Mouse (Mus musculus): ENCODE results near the gene Sp7. TPM values are rescaled to one million over a fixed set of nuclear protein-coding genes. Genes with fewer than 3 reads are reported as not detected.

The Sp7 gene
- polyA plus RNA-seq, 1 experiment, result 4.1 TPM

DNA sequence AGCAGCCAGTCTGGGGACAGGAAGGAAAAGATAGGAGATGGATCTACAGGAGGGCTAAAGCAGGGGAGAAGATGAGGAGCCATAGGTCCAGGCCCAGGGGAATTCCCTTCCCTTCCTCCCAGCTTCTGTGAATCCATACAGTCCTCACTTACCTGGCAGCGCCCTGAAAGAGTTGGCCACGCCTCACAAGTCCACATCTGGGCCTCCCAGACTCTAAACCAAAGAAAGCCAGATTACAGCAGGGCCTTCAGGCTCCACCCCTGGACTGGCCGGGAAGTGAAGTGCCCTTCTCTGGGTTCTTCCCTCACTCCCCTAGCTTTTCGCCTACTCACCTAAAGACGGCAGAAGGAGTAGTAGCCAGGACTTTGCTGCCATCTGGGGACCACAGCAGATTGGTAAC, 27.4 kb downstream of the Sp7 start:
- TF ChIP-seq POLR2A (IDR thresholded peaks at IDR 0.05; ENCODE audit: borderline replicate concordance, extremely low read depth, insufficient read depth, insufficient read length, poor library complexity, severe bottlenecking) (no peak), CTCF (IDR thresholded peaks at IDR 0.05; ENCODE audit: borderline replicate concordance, extremely low read depth, insufficient read depth, insufficient read length) (no peak)
- no peak for DNase-seq (ENCODE audit: low read depth)

DNA sequence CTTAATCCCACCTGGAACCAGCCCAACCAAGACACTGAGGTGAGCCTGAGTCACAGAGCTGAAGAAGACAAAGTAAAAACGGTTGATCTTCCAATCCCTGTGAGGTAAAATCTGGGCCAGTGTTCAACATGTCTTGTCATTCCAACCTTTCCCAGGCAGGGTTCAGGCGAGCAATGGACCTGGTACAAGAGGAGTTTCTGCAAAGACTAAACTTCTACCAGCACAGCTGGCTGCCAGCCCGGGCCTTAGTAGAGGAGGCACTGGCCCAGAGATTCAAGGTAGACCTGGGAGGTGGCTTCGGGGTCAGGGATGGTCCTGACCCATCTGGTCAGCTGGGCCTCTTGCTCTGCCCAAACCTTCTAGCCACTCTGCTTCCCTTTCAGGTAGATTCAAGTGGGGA, 30.0 kb downstream of the Sp7 start:
- DNase-seq (ENCODE audit: low read depth), result no peak

DNA sequence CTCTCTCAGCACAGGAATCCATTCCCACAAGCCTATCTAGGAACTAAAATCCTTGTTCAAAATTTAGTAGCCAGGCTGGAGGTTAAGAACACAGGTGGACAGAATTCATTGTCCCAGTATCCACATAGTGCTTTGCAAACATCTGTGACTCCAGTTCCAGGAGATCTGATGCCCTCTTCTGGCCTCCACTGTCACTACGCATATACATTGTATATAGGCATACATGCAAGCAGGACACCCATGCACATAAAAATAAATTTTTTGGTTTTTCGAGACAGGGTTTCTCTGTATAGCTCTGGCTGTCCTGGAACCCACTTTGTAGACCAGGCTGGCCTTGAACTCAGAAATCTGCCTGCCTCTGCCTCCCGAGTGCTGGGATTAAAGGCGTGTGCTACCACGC, 31.1 kb downstream of the Sp7 start:
- peak; percentile 38 for DNase-seq (ENCODE audit: low read depth)
- peak; percentile 48; the same call in 1 of the 2 replicates for TF ChIP-seq CTCF (IDR thresholded peaks at IDR 0.05; ENCODE audit: borderline replicate concordance, extremely low read depth, insufficient read depth, insufficient read length)

More for the DNA sequence above, 30.0 kb downstream of the Sp7 start:
- TF ChIP-seq POLR2A (IDR thresholded peaks at IDR 0.05; ENCODE audit: borderline replicate concordance, extremely low read depth, insufficient read depth, insufficient read length, poor library complexity, severe bottlenecking) (no peak), CTCF (IDR thresholded peaks at IDR 0.05; ENCODE audit: borderline replicate concordance, extremely low read depth, insufficient read depth, insufficient read length) (no peak)

DNA sequence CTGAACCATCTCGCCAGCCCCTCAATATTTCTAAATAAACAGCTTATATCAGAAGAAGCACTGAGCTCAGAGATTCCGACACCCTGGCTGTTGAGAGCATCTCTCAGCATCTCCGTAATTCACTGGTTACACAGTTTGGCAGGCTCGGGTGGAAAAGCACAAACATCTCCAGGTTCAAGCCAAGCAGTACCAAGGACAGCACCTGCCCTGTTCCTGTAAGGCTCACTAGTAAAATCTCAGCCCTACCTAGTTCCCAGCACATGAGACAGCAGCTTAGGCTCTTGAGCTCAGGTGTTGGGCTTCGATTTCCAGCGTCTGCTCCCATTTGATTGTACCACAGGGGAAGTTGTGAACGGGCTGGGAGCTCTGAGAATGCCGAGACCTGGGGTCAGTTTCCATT, 31.7 kb downstream of the Sp7 start:
- no peak for DNase-seq (ENCODE audit: low read depth)
- TF ChIP-seq POLR2A (IDR thresholded peaks at IDR 0.05; ENCODE audit: borderline replicate concordance, extremely low read depth, insufficient read depth, insufficient read length, poor library complexity, severe bottlenecking) (no peak), CTCF (IDR thresholded peaks at IDR 0.05; ENCODE audit: borderline replicate concordance, extremely low read depth, insufficient read depth, insufficient read length) (no peak)

DNA sequence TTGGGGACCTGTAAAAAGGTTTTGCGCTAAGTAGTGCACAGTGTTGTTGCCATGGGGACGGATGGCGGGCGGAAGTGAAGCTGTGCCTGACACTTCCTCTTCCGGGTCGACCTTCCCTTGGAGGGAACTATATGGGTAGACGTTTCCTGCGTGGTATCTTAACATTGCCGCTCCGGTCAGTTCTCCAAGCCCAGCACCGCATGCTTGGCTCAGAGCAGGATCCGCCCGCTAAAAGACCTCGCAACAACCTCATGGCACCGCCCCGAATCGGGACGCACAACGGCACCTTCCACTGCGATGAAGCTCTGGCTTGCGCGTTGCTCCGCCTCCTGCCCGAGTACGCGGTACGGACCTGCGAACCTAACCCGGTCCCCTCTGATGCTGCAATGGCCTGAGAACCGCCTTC, 35.4 kb downstream of the Sp7 start, which contains the start of gene Myg1:
TSS of gene Myg1 (plus strand) at position 100 of the 406 bp plus-strand sequence.
- DNase-seq (ENCODE audit: low read depth), result peak; percentile 96
- TF ChIP-seq CTCF (IDR thresholded peaks at IDR 0.05; ENCODE audit: borderline replicate concordance, extremely low read depth, insufficient read depth, insufficient read length), result no peak
- no peak for TF ChIP-seq POLR2A (IDR thresholded peaks at IDR 0.05; ENCODE audit: borderline replicate concordance, extremely low read depth, insufficient read depth, insufficient read length, poor library complexity, severe bottlenecking)

DNA sequence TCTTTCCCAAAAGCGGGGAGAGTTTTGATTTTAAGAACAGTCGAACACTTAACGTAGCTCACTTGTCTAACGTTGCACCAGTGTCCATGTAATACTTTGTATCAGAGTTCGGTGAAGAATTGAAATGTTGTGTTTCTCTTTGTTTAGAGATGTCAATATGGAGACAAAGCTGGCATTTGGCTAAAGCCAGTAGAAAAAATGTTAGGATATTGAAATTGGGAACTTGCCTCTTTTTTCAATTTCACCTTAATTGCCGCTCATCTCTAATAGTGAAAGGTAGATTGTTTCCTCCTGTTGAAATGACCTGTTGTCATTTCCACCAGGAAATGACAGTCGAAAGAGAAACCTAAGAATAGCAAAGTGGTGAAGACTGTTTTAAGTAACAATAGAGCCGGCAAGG, 40.1 kb downstream of the Sp7 start:
- TF ChIP-seq POLR2A (IDR thresholded peaks at IDR 0.05; ENCODE audit: borderline replicate concordance, extremely low read depth, insufficient read depth, insufficient read length, poor library complexity, severe bottlenecking), result no peak
- no peak for TF ChIP-seq CTCF (IDR thresholded peaks at IDR 0.05; ENCODE audit: borderline replicate concordance, extremely low read depth, insufficient read depth, insufficient read length)

DNA sequence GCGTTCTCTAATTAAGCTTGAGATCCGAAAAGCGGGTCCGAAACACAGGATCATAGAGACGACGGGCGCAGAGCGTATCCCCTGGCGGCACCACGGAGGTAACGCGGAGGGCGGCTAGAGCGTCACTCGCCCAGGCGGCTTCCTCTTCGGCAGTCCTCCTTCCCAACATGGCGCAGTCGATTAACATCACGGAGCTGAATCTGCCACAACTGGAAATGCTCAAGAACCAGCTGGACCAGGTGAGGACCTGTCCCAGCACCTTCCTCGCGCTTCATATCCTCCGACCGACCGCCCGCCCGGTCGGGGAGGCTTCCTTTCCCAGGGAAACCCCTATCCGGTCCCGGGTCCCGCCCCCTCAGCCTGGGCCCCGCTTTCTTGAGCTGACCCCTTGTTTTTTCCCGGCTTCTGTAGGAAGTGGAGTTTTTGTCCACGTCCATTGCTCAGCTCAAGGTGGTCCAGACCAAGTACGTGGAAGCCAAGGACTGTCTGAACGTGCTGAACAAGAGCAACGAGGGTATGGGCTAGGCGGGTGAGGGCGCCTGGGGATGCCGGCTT, 40.9 kb downstream of the Sp7 start, which contains the start of gene Pfdn5:
TSS of gene Pfdn5 (plus strand) at position 95 of the 555 bp plus-strand sequence.
- peak; percentile 64 for TF ChIP-seq CTCF (IDR thresholded peaks at IDR 0.05; ENCODE audit: borderline replicate concordance, extremely low read depth, insufficient read depth, insufficient read length)
- no peak for TF ChIP-seq POLR2A (IDR thresholded peaks at IDR 0.05; ENCODE audit: borderline replicate concordance, extremely low read depth, insufficient read depth, insufficient read length, poor library complexity, severe bottlenecking)
- peak; percentile 96 for DNase-seq (ENCODE audit: low read depth)

More for the DNA sequence above, 40.1 kb downstream of the Sp7 start:
- no peak for DNase-seq (ENCODE audit: low read depth)

DNA sequence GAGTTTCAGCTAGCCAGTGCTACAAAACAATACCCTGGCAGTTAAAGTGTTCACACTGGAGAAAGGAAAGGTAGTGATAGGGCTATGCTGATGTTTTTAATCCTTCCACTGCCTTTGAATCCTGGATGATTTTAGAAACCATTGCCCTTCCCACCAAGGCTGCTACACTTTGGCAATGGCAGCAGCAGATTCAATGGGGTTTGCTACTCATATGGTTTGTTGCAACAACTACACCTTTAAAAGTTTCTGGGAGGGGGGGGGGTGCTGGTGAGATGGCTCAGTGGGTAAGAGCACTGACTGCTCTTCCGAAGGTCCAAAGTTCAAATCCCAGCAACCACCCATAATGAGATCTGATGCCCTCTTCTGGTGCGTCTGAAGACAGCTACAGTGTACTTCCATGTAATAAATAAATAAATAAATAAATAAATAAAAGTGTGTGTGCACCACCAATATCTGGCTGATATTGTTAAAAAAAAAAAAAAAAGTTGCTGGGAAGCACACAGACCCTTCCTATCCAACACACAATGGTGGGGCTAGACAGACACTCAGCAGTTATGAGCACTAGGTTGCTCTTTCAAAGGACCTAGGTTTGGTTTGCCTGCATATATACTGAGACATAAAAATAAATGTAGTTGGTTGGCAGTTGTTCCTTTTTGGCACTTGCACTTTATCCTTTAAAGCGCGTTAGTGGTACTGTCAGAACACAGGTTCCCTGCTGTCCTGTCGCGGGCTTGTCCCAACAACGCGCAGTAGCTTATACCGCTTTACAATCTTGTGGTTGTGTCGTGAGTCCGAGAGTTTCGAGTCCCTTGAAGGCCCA, 42.1 kb downstream of the Sp7 start:
- TF ChIP-seq POLR2A (IDR thresholded peaks at IDR 0.05; ENCODE audit: borderline replicate concordance, extremely low read depth, insufficient read depth, insufficient read length, poor library complexity, severe bottlenecking) (no peak), CTCF (IDR thresholded peaks at IDR 0.05; ENCODE audit: borderline replicate concordance, extremely low read depth, insufficient read depth, insufficient read length) (no peak)
- DNase-seq (ENCODE audit: low read depth), result peak; percentile 4

DNA sequence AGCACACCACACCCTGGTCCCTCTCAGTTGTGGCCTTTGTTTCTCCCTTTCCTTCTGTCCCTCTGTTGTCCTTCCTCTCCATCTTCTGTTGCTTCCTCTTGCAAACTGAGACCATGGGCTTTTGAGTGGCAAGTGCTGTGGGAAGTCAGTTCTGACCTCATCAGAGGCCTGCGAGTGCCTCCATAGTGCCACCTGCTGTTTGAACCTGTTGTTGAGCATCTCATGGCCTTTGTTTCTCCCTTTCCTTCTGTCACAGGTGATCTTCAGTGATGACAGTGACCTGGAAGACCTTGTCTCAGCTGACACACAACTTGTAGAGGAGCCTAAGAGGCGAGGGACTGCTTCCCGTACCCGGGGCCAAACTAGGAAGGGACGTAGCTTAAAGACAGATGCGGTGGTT, 50.7 kb downstream of the Sp7 start:
- TF ChIP-seq POLR2A (IDR thresholded peaks at IDR 0.05; ENCODE audit: borderline replicate concordance, extremely low read depth, insufficient read depth, insufficient read length, poor library complexity, severe bottlenecking), result no peak
- TF ChIP-seq CTCF (IDR thresholded peaks at IDR 0.05; ENCODE audit: borderline replicate concordance, extremely low read depth, insufficient read depth, insufficient read length), result peak; percentile 71
- peak; percentile 74 for DNase-seq (ENCODE audit: low read depth)

DNA sequence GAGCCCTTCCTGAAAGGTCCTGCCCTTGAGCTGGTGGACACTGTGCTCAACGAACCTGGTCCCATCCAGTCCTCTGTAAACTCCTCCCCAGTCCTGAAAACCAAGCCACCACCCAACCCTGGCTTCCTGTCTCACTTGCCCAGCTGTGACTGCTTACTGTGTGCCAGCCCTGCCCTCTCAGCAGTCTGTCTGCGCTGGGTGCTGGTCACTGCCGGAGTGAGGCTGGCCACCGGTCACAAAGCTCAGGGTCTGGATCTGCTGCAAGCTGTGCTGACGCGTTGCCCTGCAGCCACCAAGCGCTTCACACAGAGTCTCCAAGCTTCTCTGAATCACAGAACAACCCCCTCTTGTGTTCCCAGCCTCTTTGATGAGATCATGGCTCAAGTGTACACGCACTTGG, 51.7 kb downstream of the Sp7 start:
- DNase-seq (ENCODE audit: low read depth), result no peak
- TF ChIP-seq POLR2A (IDR thresholded peaks at IDR 0.05; ENCODE audit: borderline replicate concordance, extremely low read depth, insufficient read depth, insufficient read length, poor library complexity, severe bottlenecking), result no peak
- TF ChIP-seq CTCF (IDR thresholded peaks at IDR 0.05; ENCODE audit: borderline replicate concordance, extremely low read depth, insufficient read depth, insufficient read length), result no peak

DNA sequence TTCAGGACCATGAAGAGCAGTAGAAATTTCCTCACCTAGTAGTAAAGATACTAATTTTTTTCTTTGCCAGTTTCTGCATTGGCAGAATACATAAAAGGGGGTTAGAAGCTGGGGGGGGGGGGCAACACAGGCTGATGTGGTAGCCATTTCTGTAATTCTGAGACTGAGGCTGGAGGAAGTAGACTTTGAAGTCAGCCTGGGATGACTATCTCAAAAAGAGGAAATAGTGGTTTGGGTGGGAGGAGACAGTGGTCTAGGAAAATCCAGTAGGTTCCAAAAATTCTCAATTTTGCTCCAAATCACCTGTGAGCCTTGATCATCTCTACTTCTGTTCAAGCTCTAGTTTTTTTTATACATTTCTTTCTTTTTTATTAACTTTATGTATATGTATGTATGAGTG, 55.5 kb downstream of the Sp7 start:
- no peak for DNase-seq (ENCODE audit: low read depth)
- no peak for TF ChIP-seq POLR2A (IDR thresholded peaks at IDR 0.05; ENCODE audit: borderline replicate concordance, extremely low read depth, insufficient read depth, insufficient read length, poor library complexity, severe bottlenecking)
- no peak for TF ChIP-seq CTCF (IDR thresholded peaks at IDR 0.05; ENCODE audit: borderline replicate concordance, extremely low read depth, insufficient read depth, insufficient read length)

Measured in brain, embryonic 14.5 days (tissue).